Mouse (Mus musculus): ENCODE measurements at regions not wholly inside any gene's neighbourhood (a gene's known extent, or its start where the extent isn't known, plus 50 kb on each side); places are given as distances from the start of the nearest gene placed in this dataset.

DNA sequence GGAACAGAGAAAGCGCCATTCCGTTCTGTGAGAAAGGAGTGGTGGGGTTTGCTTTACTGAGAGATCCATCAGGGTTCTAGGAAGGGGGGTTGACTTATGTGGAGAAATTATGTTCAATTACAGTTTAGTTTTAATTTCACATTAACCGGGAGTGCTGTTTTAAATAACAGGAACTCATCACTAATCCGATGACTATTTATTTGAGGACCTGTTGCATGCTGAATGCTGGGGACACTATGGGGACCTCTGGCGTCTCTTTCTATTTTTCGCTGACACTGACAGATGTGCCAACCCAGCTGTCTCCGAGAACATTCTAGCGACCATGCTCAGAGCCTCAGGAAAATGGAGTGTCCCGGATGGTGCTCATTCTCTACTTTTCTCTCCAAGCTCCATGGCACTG lies 86.6 kb downstream of the Fam76b start:
- DNase-seq (ENCODE audit: low read depth in 3 of 3, low spot score in 3 of 3) (no peak), ATAC-seq (ENCODE audit: insufficient read depth) (no peak)
- Histone ChIP-seq H3K4me3 (ENCODE audit: insufficient read depth in 1 of 2, low read depth in 2 of 2, low read length in 2 of 2) (no peak overlapping the region), H3K9ac (replicated peaks) (no peak overlapping the region), H3K27me3 (ENCODE audit: control insufficient read depth, insufficient read depth, low read length) (no peaks in the 10 kb centered on the region), H3K27ac (no peak overlapping the region), H3K4me2 (ENCODE audit: low read depth) (no peak overlapping the region), H3K9me3 (ENCODE audit: control insufficient read depth, low read length) (no peaks in the 10 kb centered on the region), H3K36me3 (replicated peaks; ENCODE audit: control insufficient read depth, insufficient read depth, low read depth) (no peaks in the 10 kb centered on the region), H3K4me1 (replicated peaks; ENCODE audit: control insufficient read depth in 2 of 2, insufficient read depth in 2 of 2, low read length in 1 of 2) (no peaks in the 10 kb centered on the region)
- TF ChIP-seq EP300 (IDR thresholded peaks at IDR 0.05; ENCODE audit: low read depth): no peak
- no peak for TF ChIP-seq CTCF (IDR thresholded peaks at IDR 0.05; ENCODE audit: low read depth)
- WGBS (ENCODE audit: insufficient replicate concordance): 66% methylated on average over 9 of the region's 9 CpGs

DNA sequence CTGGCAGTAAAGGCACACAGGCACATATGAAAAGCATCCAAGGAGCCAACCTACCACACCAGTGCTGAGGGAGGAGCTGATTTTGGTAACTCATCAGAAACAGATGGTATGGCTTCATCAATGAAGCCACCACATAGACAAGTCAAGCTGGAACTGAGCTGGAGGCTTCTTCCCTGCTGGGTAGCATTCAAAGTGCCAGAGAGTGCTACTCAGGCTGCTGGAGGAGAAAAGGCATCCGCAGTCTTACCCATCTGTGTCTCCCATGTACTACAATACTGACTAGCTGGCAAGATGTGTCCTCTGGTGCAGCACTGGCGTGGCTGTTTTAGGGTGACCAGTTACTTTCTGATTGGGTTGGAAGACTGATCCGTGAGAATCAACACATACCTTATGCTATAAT lies 87.3 kb downstream of the Fam76b start:
- 53% methylated on average over 3 of the region's 3 CpGs for WGBS (ENCODE audit: insufficient replicate concordance)
- Histone ChIP-seq H3K4me1 (replicated peaks; ENCODE audit: control insufficient read depth in 2 of 2, insufficient read depth in 2 of 2, low read length in 1 of 2) (no peaks in the 10 kb centered on the region), H3K4me2 (ENCODE audit: low read depth) (no peak overlapping the region), H3K27ac (no peak overlapping the region), H3K9me3 (ENCODE audit: control insufficient read depth, low read length) (no peaks in the 10 kb centered on the region), H3K9ac (replicated peaks) (no peak overlapping the region), H3K4me3 (ENCODE audit: insufficient read depth in 1 of 2, low read depth in 2 of 2, low read length in 2 of 2) (no peak overlapping the region), H3K36me3 (replicated peaks; ENCODE audit: control insufficient read depth, insufficient read depth, low read depth) (no peaks in the 10 kb centered on the region), H3K27me3 (ENCODE audit: control insufficient read depth, insufficient read depth, low read length) (no peaks in the 10 kb centered on the region)
- TF ChIP-seq CTCF (IDR thresholded peaks at IDR 0.05; ENCODE audit: low read depth) (no peak), EP300 (IDR thresholded peaks at IDR 0.05; ENCODE audit: low read depth) (no peak)
- DNase-seq (ENCODE audit: low read depth in 3 of 3, low spot score in 3 of 3): no peak
- no peak for ATAC-seq (ENCODE audit: insufficient read depth)

DNA sequence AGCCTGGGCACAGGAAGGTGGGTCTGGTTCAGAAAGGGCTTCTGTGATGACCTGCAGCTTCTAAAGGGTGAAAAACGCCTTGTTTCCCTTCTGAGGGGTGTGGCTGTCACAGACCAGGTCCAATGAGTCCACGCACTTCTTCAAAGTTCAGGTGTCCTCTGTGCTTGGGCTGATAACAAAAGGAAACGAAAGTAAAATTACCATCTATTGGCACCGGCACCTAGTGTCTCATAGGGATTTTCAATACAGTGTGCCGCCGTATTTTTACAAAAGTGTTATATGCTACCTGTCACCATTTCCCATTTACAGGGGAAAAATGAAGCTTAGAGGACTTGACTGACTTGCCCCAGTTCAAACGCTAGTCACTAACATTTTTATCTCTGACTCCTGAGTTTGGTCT lies 89.3 kb downstream of the Fam76b start:
- no peak overlapping the region for H3K4me2 ChIP-seq (ENCODE audit: low read depth)
- H3K36me3 ChIP-seq (replicated peaks; ENCODE audit: control insufficient read depth, insufficient read depth, low read depth): no peaks in the 10 kb centered on the region
- no peak for ATAC-seq (ENCODE audit: insufficient read depth)
- no peaks in the 10 kb centered on the region for H3K27me3 ChIP-seq (ENCODE audit: control insufficient read depth, insufficient read depth, low read length)
- H3K27ac ChIP-seq: no peak overlapping the region
- 59% methylated on average over 7 of the region's 7 CpGs for WGBS (ENCODE audit: insufficient replicate concordance)
- no peaks in the 10 kb centered on the region for H3K4me1 ChIP-seq (replicated peaks; ENCODE audit: control insufficient read depth in 2 of 2, insufficient read depth in 2 of 2, low read length in 1 of 2)
- H3K4me3 ChIP-seq (ENCODE audit: insufficient read depth in 1 of 2, low read depth in 2 of 2, low read length in 2 of 2): no peak overlapping the region
- no peak for DNase-seq (ENCODE audit: low read depth in 3 of 3, low spot score in 3 of 3)
- no peak for TF ChIP-seq CTCF (IDR thresholded peaks at IDR 0.05; ENCODE audit: low read depth)
- no peak for TF ChIP-seq EP300 (IDR thresholded peaks at IDR 0.05; ENCODE audit: low read depth)
- no peak overlapping the region for H3K9ac ChIP-seq (replicated peaks)
- no peaks in the 10 kb centered on the region for H3K9me3 ChIP-seq (ENCODE audit: control insufficient read depth, low read length)

DNA sequence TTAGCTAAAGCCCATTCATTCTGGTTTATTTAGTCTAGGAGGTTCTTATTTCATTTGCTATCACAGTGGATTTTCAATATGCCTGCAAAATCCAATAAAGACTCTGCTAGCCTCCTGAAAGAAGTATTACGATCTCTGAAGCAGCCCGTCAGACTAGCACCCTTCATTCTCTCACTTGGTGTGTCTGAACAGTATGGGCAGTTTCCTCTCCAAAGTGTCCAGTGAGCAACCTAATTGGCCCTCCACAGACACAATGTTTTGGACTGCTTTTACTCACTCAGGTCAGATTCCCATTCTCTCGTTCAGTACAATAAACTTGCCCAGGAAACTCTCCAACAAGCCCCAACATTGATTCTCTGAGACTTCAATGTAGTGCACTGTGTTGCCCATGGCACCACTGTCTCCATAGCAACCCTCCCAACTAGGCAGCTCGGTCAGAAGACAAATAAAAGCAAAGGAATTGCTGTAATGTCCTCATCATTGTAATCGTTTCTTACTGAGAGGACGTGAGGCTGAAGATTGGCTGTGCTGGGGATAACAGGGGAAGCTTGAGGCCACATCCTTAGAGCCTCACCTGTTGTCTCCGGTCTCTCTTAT lies 91.2 kb downstream of the Fam76b start:
- Histone ChIP-seq H3K36me3 (replicated peaks; ENCODE audit: control insufficient read depth, insufficient read depth, low read depth) (no peaks in the 10 kb centered on the region), H3K4me3 (ENCODE audit: insufficient read depth in 1 of 2, low read depth in 2 of 2, low read length in 2 of 2) (no peak overlapping the region), H3K9ac (replicated peaks) (no peak overlapping the region), H3K9me3 (ENCODE audit: control insufficient read depth, low read length) (no peaks in the 10 kb centered on the region), H3K27me3 (ENCODE audit: control insufficient read depth, insufficient read depth, low read length) (no peaks in the 10 kb centered on the region), H3K27ac (no peak overlapping the region), H3K4me1 (replicated peaks; ENCODE audit: control insufficient read depth in 2 of 2, insufficient read depth in 2 of 2, low read length in 1 of 2) (no peaks in the 10 kb centered on the region), H3K4me2 (ENCODE audit: low read depth) (no peak overlapping the region)
- TF ChIP-seq EP300 (IDR thresholded peaks at IDR 0.05; ENCODE audit: low read depth) (no peak), CTCF (IDR thresholded peaks at IDR 0.05; ENCODE audit: low read depth) (no peak)
- DNase-seq (ENCODE audit: low read depth in 3 of 3, low spot score in 3 of 3): no peak
- WGBS (ENCODE audit: insufficient replicate concordance): 44% methylated on average over 7 of the region's 7 CpGs
- no peak for ATAC-seq (ENCODE audit: insufficient read depth)

DNA sequence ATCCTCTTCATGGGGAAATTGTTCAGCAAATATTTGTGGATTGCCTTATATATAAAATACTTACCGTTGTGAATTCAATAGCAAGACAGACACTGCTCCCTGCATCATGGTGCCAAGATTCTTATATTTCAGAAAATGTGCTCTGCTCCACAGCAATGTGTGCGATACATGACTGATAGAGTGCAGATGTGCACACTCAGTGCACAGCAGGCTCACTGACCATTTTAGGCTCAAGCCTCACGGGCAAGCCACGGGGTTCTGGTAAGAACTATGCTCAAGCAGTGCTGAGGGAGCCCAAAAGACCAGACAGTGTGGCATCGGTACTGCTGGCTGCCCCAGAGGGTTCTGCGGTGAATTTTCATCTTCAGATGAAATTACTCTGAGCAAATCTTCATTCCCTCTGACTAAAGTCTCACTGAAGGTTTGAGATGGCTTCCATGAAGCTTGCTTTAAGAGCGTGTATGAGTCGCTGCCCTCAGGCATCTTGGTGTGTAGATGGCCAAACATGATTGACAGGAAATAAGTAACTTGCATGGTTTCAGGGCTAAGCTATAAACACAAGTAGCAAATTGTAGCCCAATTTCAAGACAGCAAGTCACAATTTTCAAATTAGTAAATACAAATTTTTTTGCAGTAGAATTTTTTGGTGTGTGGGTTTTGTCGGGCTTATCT lies 92.4 kb downstream of the Fam76b start:
- TF ChIP-seq EP300 (IDR thresholded peaks at IDR 0.05; ENCODE audit: low read depth) (no peak), CTCF (IDR thresholded peaks at IDR 0.05; ENCODE audit: low read depth) (no peak)
- Histone ChIP-seq H3K27ac (no peak overlapping the region), H3K9ac (replicated peaks) (no peak overlapping the region), H3K4me2 (ENCODE audit: low read depth) (no peak overlapping the region), H3K27me3 (ENCODE audit: control insufficient read depth, insufficient read depth, low read length) (no peaks in the 10 kb centered on the region), H3K4me3 (ENCODE audit: insufficient read depth in 1 of 2, low read depth in 2 of 2, low read length in 2 of 2) (no peak overlapping the region), H3K9me3 (ENCODE audit: control insufficient read depth, low read length) (no peaks in the 10 kb centered on the region), H3K4me1 (replicated peaks; ENCODE audit: control insufficient read depth in 2 of 2, insufficient read depth in 2 of 2, low read length in 1 of 2) (no peaks in the 10 kb centered on the region), H3K36me3 (replicated peaks; ENCODE audit: control insufficient read depth, insufficient read depth, low read depth) (no peaks in the 10 kb centered on the region)
- WGBS (ENCODE audit: insufficient replicate concordance): 67% methylated on average over 9 of the region's 9 CpGs
- DNase-seq (ENCODE audit: low read depth in 3 of 3, low spot score in 3 of 3): no peak
- no peak for ATAC-seq (ENCODE audit: insufficient read depth)

Data from liver, embryonic 14.5 days (tissue).